Mouse (Mus musculus) bone marrow macrophage, adult 2 months (primary cell): Measurements from ENCODE around the gene Spaca7.

ENCODE experiments used
- CTCF ChIP-seq: IDR thresholded peaks from 2 replicates; pipeline ENCODE4 v1.5.1; 2012; ENCODE audit warnings: low read depth, mild to moderate bottlenecking, low read length, moderate library complexity
- POLR2A ChIP-seq: IDR thresholded peaks from 2 replicates; pipeline ENCODE4 v1.6.1; 2012; ENCODE audit warnings: mild to moderate bottlenecking, low read depth, low read length, borderline replicate concordance

- no peak for TF ChIP-seq POLR2A
- TF ChIP-seq CTCF: no peak
Measured at GRCm38 (mm10) chr8:12641527-12641926, 68.7 kb downstream of the Spaca7 start.
